Mouse (Mus musculus): ENCODE measurements at regions not wholly inside any gene's neighbourhood (a gene's known extent, or its start where the extent isn't known, plus 50 kb on each side); places are given as distances from the start of the nearest gene placed in this dataset.

- DNase-seq = no peak
- no peak overlapping the region for H3K27ac ChIP-seq (ENCODE audit: insufficient read depth, low read depth, low read length)
- H3K27me3 ChIP-seq (replicated peaks; ENCODE audit: control insufficient read depth, insufficient read depth, low read length) = no peaks in the 10 kb centered on the region
- H3K4me1 ChIP-seq (ENCODE audit: control insufficient read depth, insufficient read depth, low read length) = peaks cover 9% of the 10 kb centered on the region; the same call in 1 of the 2 replicates
- WGBS = 74% methylated on average over 7 of the region's 7 CpGs
- H3K36me3 ChIP-seq (ENCODE audit: control insufficient read depth, insufficient read depth, low read length) = no peaks in the 10 kb centered on the region
- H3K4me3 ChIP-seq (ENCODE audit: insufficient read depth, low read depth, low read length) = no peak overlapping the region
- TF ChIP-seq CTCF (conservative IDR thresholded peaks at IDR 0.05; ENCODE audit: insufficient read depth, insufficient read length, low read depth, low read length) (no peak), POLR2A (IDR thresholded peaks at IDR 0.05; ENCODE audit: low read depth, low read length) (no peak)
Observed at GRCm38 (mm10) chr1:39099246-39099645, 94.3 kb upstream of the Npas2 start.

- Histone ChIP-seq H3K27ac (ENCODE audit: insufficient read depth, low read depth, low read length) (no peak overlapping the region), H3K4me3 (ENCODE audit: insufficient read depth, low read depth, low read length) (no peak overlapping the region)
- no peak for TF ChIP-seq POLR2A (IDR thresholded peaks at IDR 0.05; ENCODE audit: low read depth, low read length)
- no peak for TF ChIP-seq CTCF (conservative IDR thresholded peaks at IDR 0.05; ENCODE audit: insufficient read depth, insufficient read length, low read depth, low read length)
Observed at GRCm38 (mm10) chr1:39100492-39100891, 93.0 kb upstream of the Npas2 start.

GRCm38 (mm10) chr1:39102126-39102905 is 91.2 kb upstream of the Npas2 start:
- TF ChIP-seq POLR2A (IDR thresholded peaks at IDR 0.05; ENCODE audit: low read depth, low read length) = no peak
- no peak for TF ChIP-seq CTCF (conservative IDR thresholded peaks at IDR 0.05; ENCODE audit: insufficient read depth, insufficient read length, low read depth, low read length)
- 66% methylated on average over 8 of the region's 8 CpGs for WGBS

More at GRCm38 (mm10) chr1:39100492-39100891, 93.0 kb upstream of the Npas2 start:
- no peaks in the 10 kb centered on the region for H3K36me3 ChIP-seq (ENCODE audit: control insufficient read depth, insufficient read depth, low read length)
- DNase-seq = no peak
- H3K27me3 ChIP-seq (replicated peaks; ENCODE audit: control insufficient read depth, insufficient read depth, low read length) = no peaks in the 10 kb centered on the region
- peaks cover 11% of the 10 kb centered on the region; the same call in 1 of the 2 replicates for H3K4me1 ChIP-seq (ENCODE audit: control insufficient read depth, insufficient read depth, low read length)

GRCm38 (mm10) chr1:39102989-39103910 is 90.3 kb upstream of the Npas2 start:
- 50% methylated on average over 14 of the region's 14 CpGs for WGBS
- TF ChIP-seq POLR2A (IDR thresholded peaks at IDR 0.05; ENCODE audit: low read depth, low read length) (no peak), CTCF (conservative IDR thresholded peaks at IDR 0.05; ENCODE audit: insufficient read depth, insufficient read length, low read depth, low read length) (no peak)
- Histone ChIP-seq H3K27me3 (replicated peaks; ENCODE audit: control insufficient read depth, insufficient read depth, low read length) (no peaks in the 10 kb centered on the region), H3K36me3 (ENCODE audit: control insufficient read depth, insufficient read depth, low read length) (no peaks in the 10 kb centered on the region), H3K4me3 (ENCODE audit: insufficient read depth, low read depth, low read length) (no peak overlapping the region), H3K27ac (ENCODE audit: insufficient read depth, low read depth, low read length) (no peak overlapping the region), H3K4me1 (ENCODE audit: control insufficient read depth, insufficient read depth, low read length) (peaks cover 11% of the 10 kb centered on the region; the same call in 1 of the 2 replicates)
- DNase-seq = peak; percentile 72

More at GRCm38 (mm10) chr1:39102126-39102905, 91.2 kb upstream of the Npas2 start:
- DNase-seq = no peak
- H3K4me3 ChIP-seq (ENCODE audit: insufficient read depth, low read depth, low read length) = no peak overlapping the region
- no peaks in the 10 kb centered on the region for H3K36me3 ChIP-seq (ENCODE audit: control insufficient read depth, insufficient read depth, low read length)
- peaks cover 11% of the 10 kb centered on the region; the same call in 1 of the 2 replicates for H3K4me1 ChIP-seq (ENCODE audit: control insufficient read depth, insufficient read depth, low read length)
- no peaks in the 10 kb centered on the region for H3K27me3 ChIP-seq (replicated peaks; ENCODE audit: control insufficient read depth, insufficient read depth, low read length)
- no peak overlapping the region for H3K27ac ChIP-seq (ENCODE audit: insufficient read depth, low read depth, low read length)

DNA sequence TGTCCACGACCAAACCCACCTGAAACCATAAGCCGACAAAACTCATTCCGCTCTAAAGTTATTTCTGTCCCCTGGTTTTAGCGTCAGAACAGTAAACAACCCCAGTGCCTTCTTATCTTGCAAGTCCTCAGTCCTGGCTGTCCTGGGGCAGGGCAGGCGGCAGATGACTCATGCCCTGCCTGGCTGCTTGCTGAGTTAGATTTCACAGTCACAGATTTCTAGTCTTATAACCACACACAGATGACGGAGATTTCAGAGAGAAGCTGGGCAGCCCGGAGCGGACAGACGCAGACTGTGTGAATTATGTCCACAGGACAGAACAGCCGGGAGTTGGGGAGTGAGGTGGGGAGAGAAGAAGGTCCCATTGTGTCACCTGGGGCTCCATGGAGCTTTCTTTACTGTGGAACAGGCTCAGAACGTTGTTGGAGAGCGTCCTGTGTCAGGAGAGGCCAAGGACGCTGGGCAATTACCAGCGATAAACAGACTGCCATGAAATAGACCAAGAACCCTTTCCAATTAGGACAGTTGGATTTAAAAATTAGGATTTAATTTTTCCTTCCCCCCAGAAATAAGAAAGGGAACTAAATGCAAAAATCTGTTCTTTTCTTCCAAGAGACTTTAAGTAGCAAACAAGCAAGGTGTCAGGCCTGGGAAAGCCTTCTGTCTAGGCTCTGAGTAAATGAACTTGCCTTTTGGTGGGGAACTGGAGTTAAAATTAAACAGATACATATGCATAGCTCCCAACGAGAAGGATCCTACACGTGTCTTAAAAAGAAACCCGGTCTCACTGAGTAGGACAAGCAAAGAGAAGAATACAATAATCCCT is 87.8 kb upstream of the Npas2 start:
- H3K4me3 ChIP-seq (ENCODE audit: insufficient read depth, low read depth, low read length) = no peak overlapping the region
- TF ChIP-seq POLR2A (IDR thresholded peaks at IDR 0.05; ENCODE audit: low read depth, low read length) (no peak), CTCF (conservative IDR thresholded peaks at IDR 0.05; ENCODE audit: insufficient read depth, insufficient read length, low read depth, low read length) (no peak)
- DNase-seq = no peak
- no peaks in the 10 kb centered on the region for H3K36me3 ChIP-seq (ENCODE audit: control insufficient read depth, insufficient read depth, low read length)
- WGBS = 63% methylated on average over 17 of the region's 17 CpGs
- no peak overlapping the region for H3K27ac ChIP-seq (ENCODE audit: insufficient read depth, low read depth, low read length)
- no peaks in the 10 kb centered on the region for H3K27me3 ChIP-seq (replicated peaks; ENCODE audit: control insufficient read depth, insufficient read depth, low read length)
- H3K4me1 ChIP-seq (ENCODE audit: control insufficient read depth, insufficient read depth, low read length) = peaks cover 11% of the 10 kb centered on the region; the same call in 1 of the 2 replicates

DNA sequence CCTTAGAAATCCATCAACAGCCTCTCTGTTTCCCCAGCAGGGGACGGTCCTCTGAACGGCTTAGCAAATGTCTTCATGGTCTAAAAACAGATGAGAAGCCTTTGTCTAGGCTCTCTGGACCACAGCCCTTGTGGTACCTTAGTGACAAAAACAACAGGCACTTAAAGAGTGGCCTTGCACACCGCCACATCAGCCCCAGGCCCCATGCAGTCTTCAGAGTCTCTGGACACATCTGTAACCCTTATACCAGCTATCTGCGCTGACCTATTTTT is 87.2 kb upstream of the Npas2 start:
- no peaks in the 10 kb centered on the region for H3K27me3 ChIP-seq (replicated peaks; ENCODE audit: control insufficient read depth, insufficient read depth, low read length)
- H3K27ac ChIP-seq (ENCODE audit: insufficient read depth, low read depth, low read length) = no peak overlapping the region
- no peak for DNase-seq
- no peak overlapping the region for H3K4me3 ChIP-seq (ENCODE audit: insufficient read depth, low read depth, low read length)
- H3K36me3 ChIP-seq (ENCODE audit: control insufficient read depth, insufficient read depth, low read length) = no peaks in the 10 kb centered on the region
- peaks cover 11% of the 10 kb centered on the region; the same call in 1 of the 2 replicates for H3K4me1 ChIP-seq (ENCODE audit: control insufficient read depth, insufficient read depth, low read length)
- WGBS = 91% methylated on average over 4 of the region's 4 CpGs
- TF ChIP-seq POLR2A (IDR thresholded peaks at IDR 0.05; ENCODE audit: low read depth, low read length) = no peak
- no peak for TF ChIP-seq CTCF (conservative IDR thresholded peaks at IDR 0.05; ENCODE audit: insufficient read depth, insufficient read length, low read depth, low read length)
